Mouse (Mus musculus): ENCODE results near the gene Bmf.

Bmf gene

GRCm38 (mm10) chr2:118479550-118479909 lies 70.0 kb downstream of the Bmf start, which contains the start of gene Srp14:
TSS of gene Srp14 (minus strand) at chr2:118479711.
- DNase-seq (ENCODE audit: low spot score in 2 of 2), result peak; percentile 73 to 82

GRCm38 (mm10) chr2:118478833-118479549 lies 70.5 kb downstream of the Bmf start:
- DNase-seq (ENCODE audit: low spot score in 2 of 2), result no peak

All from frontal cortex, postnatal 25 days (tissue).